Mouse (Mus musculus): ENCODE measurements around the gene Hipk2. TPM values are rescaled to one million over a fixed set of nuclear protein-coding genes. Genes with fewer than 3 reads are reported as not detected.

The Hipk2 gene
- polyA plus RNA-seq, 1 experiment = 23.8 TPM

GRCm38 (mm10) chr6:38801252-38801651 is 74.7 kb downstream of the Hipk2 start:
- no peak for DNase-seq (ENCODE audit: extremely low spot score in 1 of 2, low spot score in 1 of 2)

GRCm38 (mm10) chr6:38797548-38797947 is 78.4 kb downstream of the Hipk2 start:
- DNase-seq (ENCODE audit: extremely low spot score in 1 of 2, low spot score in 1 of 2) = no peak

- no peak for DNase-seq (ENCODE audit: extremely low spot score in 1 of 2, low spot score in 1 of 2)
These were observed 79.0 kb downstream of the Hipk2 start for GRCm38 (mm10) chr6:38796993-38797392.

- no peak for DNase-seq (ENCODE audit: extremely low spot score in 1 of 2, low spot score in 1 of 2)
These were observed 79.6 kb downstream of the Hipk2 start for GRCm38 (mm10) chr6:38796388-38796787.

- no peak for DNase-seq (ENCODE audit: extremely low spot score in 1 of 2, low spot score in 1 of 2)
These were observed 80.7 kb downstream of the Hipk2 start for GRCm38 (mm10) chr6:38795096-38795816.

- no peak for DNase-seq (ENCODE audit: extremely low spot score in 1 of 2, low spot score in 1 of 2)
These were observed 83.0 kb downstream of the Hipk2 start for GRCm38 (mm10) chr6:38792966-38793365.

- no peak for DNase-seq (ENCODE audit: extremely low spot score in 1 of 2, low spot score in 1 of 2)
These were observed 86.6 kb downstream of the Hipk2 start for GRCm38 (mm10) chr6:38789221-38789810.

GRCm38 (mm10) chr6:38787811-38788509 is 88.0 kb downstream of the Hipk2 start:
- peak; percentile 21 to 61 for DNase-seq (ENCODE audit: extremely low spot score in 1 of 2, low spot score in 1 of 2)

- DNase-seq (ENCODE audit: extremely low spot score in 1 of 2, low spot score in 1 of 2) = no peak
These were observed 88.8 kb downstream of the Hipk2 start for GRCm38 (mm10) chr6:38787134-38787533.

GRCm38 (mm10) chr6:38785747-38786146 is 90.2 kb downstream of the Hipk2 start:
- no peak for DNase-seq (ENCODE audit: extremely low spot score in 1 of 2, low spot score in 1 of 2)

- DNase-seq (ENCODE audit: extremely low spot score in 1 of 2, low spot score in 1 of 2) = no peak
These were observed 96.6 kb downstream of the Hipk2 start for GRCm38 (mm10) chr6:38779411-38779810.

- no peak for DNase-seq (ENCODE audit: extremely low spot score in 1 of 2, low spot score in 1 of 2)
These were observed 97.1 kb downstream of the Hipk2 start for GRCm38 (mm10) chr6:38778887-38779286.

- no peak for DNase-seq (ENCODE audit: extremely low spot score in 1 of 2, low spot score in 1 of 2)
These were observed 99.9 kb downstream of the Hipk2 start for GRCm38 (mm10) chr6:38776000-38776584.

- no peak for DNase-seq (ENCODE audit: extremely low spot score in 1 of 2, low spot score in 1 of 2)
These were observed 103.0 kb downstream of the Hipk2 start for GRCm38 (mm10) chr6:38772836-38773518.

GRCm38 (mm10) chr6:38771061-38771667 is 104.8 kb downstream of the Hipk2 start:
- no peak for DNase-seq (ENCODE audit: extremely low spot score in 1 of 2, low spot score in 1 of 2)

- no peak for DNase-seq (ENCODE audit: extremely low spot score in 1 of 2, low spot score in 1 of 2)
These were observed 106.3 kb downstream of the Hipk2 start for GRCm38 (mm10) chr6:38769627-38770026.

GRCm38 (mm10) chr6:38762588-38763265 is 113.2 kb downstream of the Hipk2 start:
- DNase-seq (ENCODE audit: extremely low spot score in 1 of 2, low spot score in 1 of 2) = no peak

GRCm38 (mm10) chr6:38762006-38762405 is 114.0 kb downstream of the Hipk2 start:
- DNase-seq (ENCODE audit: extremely low spot score in 1 of 2, low spot score in 1 of 2) = no peak

- no peak for DNase-seq (ENCODE audit: extremely low spot score in 1 of 2, low spot score in 1 of 2)
These were observed 114.9 kb downstream of the Hipk2 start for GRCm38 (mm10) chr6:38760911-38761706.
